Mouse (Mus musculus) hindbrain, embryonic 14.5 days (tissue): ENCODE data around the gene Ms4a6b. TPM values are rescaled to one million over a fixed set of nuclear protein-coding genes. Genes with fewer than 3 reads are reported as not detected.
"Not testable (repeated sequence)": the region's sequence is repeated elsewhere in the genome, so short reads cannot be mapped to it uniquely, and the experiment has no call there.

Source experiments
- ATAC-seq: fragments of 200-750 bp; cut with Nextera tagmentation; 2 replicates; pipeline ENCODE4 v1.8.0; 2017; ENCODE audit warnings: moderate number of reproducible peaks, mild to moderate bottlenecking, moderate TSS enrichment, moderate library complexity; ENCODE audit not compliant: low FRiP score
- DNase-seq: peaks from one replicate; pipeline ENCODE4 v3.0.0-alpha.2; 2015; ENCODE audit warnings: low spot score
- H3K27ac ChIP-seq: fragments of 300-500 bp; sonication (generic); 2 replicates; pipeline ENCODE4 v1.5.1; 2014; ENCODE audit warnings: mild to moderate bottlenecking, moderate library complexity
- H3K27me3 ChIP-seq: fragments of 300-500 bp; sonication (generic); 2 replicates; pipeline ENCODE4 v1.6.1; 2014; ENCODE audit warnings: mild to moderate bottlenecking, low read length, mixed read lengths; ENCODE audit not compliant: control insufficient read depth, insufficient read depth
- H3K36me3 ChIP-seq: fragments of 300-500 bp; sonication (generic); replicated peaks from 2 replicates; pipeline ENCODE4 v1.6.1; 2014; ENCODE audit not compliant: control insufficient read depth, insufficient read depth
- H3K4me1 ChIP-seq: fragments of 300-500 bp; sonication (generic); replicated peaks from 2 replicates; pipeline ENCODE4 v1.6.1; 2014; ENCODE audit warnings: antibody characterized with exemption, low read length, mixed read lengths; ENCODE audit not compliant: control insufficient read depth, insufficient read depth
- H3K4me2 ChIP-seq: fragments of 300-500 bp; sonication (generic); replicated peaks from 2 replicates; pipeline ENCODE4 v1.6.1; 2014; ENCODE audit warnings: mild to moderate bottlenecking, moderate library complexity
- H3K4me3 ChIP-seq: fragments of 300-500 bp; sonication (generic); replicated peaks from 2 replicates; pipeline ENCODE4 v1.5.1; 2014; ENCODE audit warnings: mild to moderate bottlenecking, low read length
- H3K9ac ChIP-seq: fragments of 300-500 bp; sonication (generic); 2 replicates; pipeline ENCODE4 v1.6.1; 2014
- H3K9me3 ChIP-seq: fragments of 300-500 bp; sonication (generic); 2 replicates; pipeline ENCODE4 v1.6.1; 2016; ENCODE audit warnings: low read length; ENCODE audit not compliant: control insufficient read depth
- WGBS: fragments of 180-500 bp; shearing (Covaris S2); extraction: QIAGEN DNeasy Blood & Tissue Kit; methylation state at CpG from one replicate; pipeline ENCODE4 v1.1.7; 2014; 5-methylcytosine and 5-hydroxymethylcytosine counted together
- polyA plus RNA-seq: library from polyadenylated mRNA; unstranded; fragments of >200 nt; fragmentation: Nextera tagmentation; extraction: Ambion mirVana; gene quantifications from 2 replicates; pipeline ENCODE4 v1.2.1, GENCODE M21; 2014

Gene Ms4a6b
- 1.4 and 3.3 TPM in 2 replicates for polyA plus RNA-seq

- ATAC-seq (no peak), DNase-seq (no peak)
- no peaks in the 10 kb centered on the region for H3K4me1 ChIP-seq
- H3K27ac ChIP-seq, result no peak within 1 kb of the TSS
- H3K4me3 ChIP-seq, result no peak within 1 kb of the TSS
- no peaks in the 10 kb centered on the region for H3K9me3 ChIP-seq
- no peaks in the 10 kb centered on the region for H3K36me3 ChIP-seq
- H3K27me3 ChIP-seq, result no peaks in the 10 kb centered on the region
- no peak within 1 kb of the TSS for H3K4me2 ChIP-seq
- no peak within 1 kb of the TSS for H3K9ac ChIP-seq
Observed at GRCm38 (mm10) chr19:11516246-11516645, at the start of gene Ms4a6b. Gene Ms4a6b, plus strand, starts transcription at chr19:11516512.

- DNase-seq, H3K4me1 ChIP-seq, H3K27me3 ChIP-seq, H3K9me3 ChIP-seq, H3K9ac ChIP-seq, H3K36me3 ChIP-seq, ATAC-seq, H3K4me2 ChIP-seq, H3K27ac ChIP-seq, H3K4me3 ChIP-seq: not testable (repeated sequence)
- 71% methylated on average over 1 of the region's 1 CpGs for WGBS
Observed at GRCm38 (mm10) chr19:11468361-11468760, 48.0 kb upstream of the Ms4a6b start.

- DNase-seq, H3K4me1 ChIP-seq, H3K9me3 ChIP-seq, ATAC-seq, H3K4me3 ChIP-seq, H3K9ac ChIP-seq, H3K4me2 ChIP-seq, H3K27me3 ChIP-seq, H3K27ac ChIP-seq, H3K36me3 ChIP-seq: not testable (repeated sequence)
- WGBS, result 90% methylated on average over 4 of the region's 4 CpGs
Observed at GRCm38 (mm10) chr19:11469215-11469614, 47.1 kb upstream of the Ms4a6b start, which contains the start of gene Ms4a6c. Gene Ms4a6c, plus strand, starts transcription at chr19:11469366.

GRCm38 (mm10) chr19:11479714-11480113, 36.6 kb upstream of the Ms4a6b start:
- 100% methylated on average over 2 of the region's 2 CpGs for WGBS
- Histone ChIP-seq H3K36me3 (no peaks in the 10 kb centered on the region), H3K9ac (no peak overlapping the region), H3K4me3 (no peak overlapping the region), H3K27me3 (no peaks in the 10 kb centered on the region), H3K9me3 (no peaks in the 10 kb centered on the region), H3K27ac (no peak overlapping the region), H3K4me1 (no peaks in the 10 kb centered on the region), H3K4me2 (no peak overlapping the region)
- ATAC-seq (no peak), DNase-seq (no peak)

GRCm38 (mm10) chr19:11482684-11483083, 33.6 kb upstream of the Ms4a6b start:
- no peak for DNase-seq
- no peak for ATAC-seq
- H3K36me3 ChIP-seq, result no peaks in the 10 kb centered on the region
- no peak overlapping the region for H3K9ac ChIP-seq
- H3K27me3 ChIP-seq, result no peaks in the 10 kb centered on the region
- no peaks in the 10 kb centered on the region for H3K4me1 ChIP-seq
- WGBS, result 92% methylated on average over 2 of the region's 2 CpGs
- H3K27ac ChIP-seq, result no peak overlapping the region
- no peak overlapping the region for H3K4me3 ChIP-seq
- no peak overlapping the region for H3K4me2 ChIP-seq
- H3K9me3 ChIP-seq, result no peaks in the 10 kb centered on the region

- Histone ChIP-seq H3K4me2 (no peak overlapping the region), H3K4me1 (no peaks in the 10 kb centered on the region), H3K27ac (no peak overlapping the region), H3K27me3 (no peaks in the 10 kb centered on the region), H3K9ac (no peak overlapping the region), H3K4me3 (no peak overlapping the region), H3K9me3 (no peaks in the 10 kb centered on the region), H3K36me3 (no peaks in the 10 kb centered on the region)
- WGBS, result 85% methylated on average over 4 of the region's 4 CpGs
- no peak for ATAC-seq
- no peak for DNase-seq
Observed at GRCm38 (mm10) chr19:11483941-11484340, 32.4 kb upstream of the Ms4a6b start.

- WGBS, result 84% methylated on average over 3 of the region's 3 CpGs
- Histone ChIP-seq H3K9ac (no peak overlapping the region), H3K4me2 (no peak overlapping the region), H3K4me1 (no peaks in the 10 kb centered on the region), H3K9me3 (no peaks in the 10 kb centered on the region), H3K27ac (no peak overlapping the region), H3K36me3 (no peaks in the 10 kb centered on the region), H3K4me3 (no peak overlapping the region), H3K27me3 (no peaks in the 10 kb centered on the region)
- DNase-seq (no peak), ATAC-seq (no peak)
Observed at GRCm38 (mm10) chr19:11484388-11484787, 31.9 kb upstream of the Ms4a6b start.

- no peak for DNase-seq
- no peak for ATAC-seq
- Histone ChIP-seq H3K4me1 (no peaks in the 10 kb centered on the region), H3K4me2 (no peak overlapping the region), H3K36me3 (no peaks in the 10 kb centered on the region), H3K9ac (no peak overlapping the region), H3K27ac (no peak overlapping the region), H3K4me3 (no peak overlapping the region), H3K9me3 (no peaks in the 10 kb centered on the region), H3K27me3 (no peaks in the 10 kb centered on the region)
- WGBS, result 90% methylated on average over 3 of the region's 3 CpGs
Observed at GRCm38 (mm10) chr19:11485266-11485665, 31.0 kb upstream of the Ms4a6b start.

- H3K36me3 ChIP-seq, result no peaks in the 10 kb centered on the region
- H3K9ac ChIP-seq, result no peak within 1 kb of the TSS
- H3K9me3 ChIP-seq, result no peaks in the 10 kb centered on the region
- no peak for DNase-seq
- 87% methylated on average over 2 of the region's 2 CpGs for WGBS
- no peaks in the 10 kb centered on the region for H3K4me1 ChIP-seq
- no peaks in the 10 kb centered on the region for H3K27me3 ChIP-seq
- no peak within 1 kb of the TSS for H3K27ac ChIP-seq
- ATAC-seq, result no peak
- H3K4me2 ChIP-seq, result no peak within 1 kb of the TSS
- H3K4me3 ChIP-seq, result no peak within 1 kb of the TSS
Observed at GRCm38 (mm10) chr19:11485746-11486145, 30.6 kb upstream of the Ms4a6b start, which contains the start of gene Gm8369. Gene Gm8369, plus strand, starts transcription at chr19:11485938.

GRCm38 (mm10) chr19:11486599-11486998, 29.7 kb upstream of the Ms4a6b start:
- H3K27me3 ChIP-seq, result no peaks in the 10 kb centered on the region
- 88% methylated on average over 1 of the region's 1 CpGs for WGBS
- no peaks in the 10 kb centered on the region for H3K36me3 ChIP-seq
- H3K9ac ChIP-seq, result no peak overlapping the region
- ATAC-seq (no peak), DNase-seq (no peak)
- no peaks in the 10 kb centered on the region for H3K9me3 ChIP-seq
- H3K4me3 ChIP-seq, result no peak overlapping the region
- no peaks in the 10 kb centered on the region for H3K4me1 ChIP-seq
- no peak overlapping the region for H3K4me2 ChIP-seq
- no peak overlapping the region for H3K27ac ChIP-seq
